Comparison of ENCODE assay signal across 13 mouse cellular contexts in genomic region chr1:181420080-181420536, GRCm38 (mm10).
DNase-seq lines count a peak whose midpoint lies in the region; ATAC-seq and TF ChIP-seq lines count a peak whose summit lies in the region.
"Had no signal": no experiment of that assay in that cellular context is flagged by ENCODE, and none has a peak within 500 bp of the region (broad histone marks: within the 10 kb centered on the region; RNA-seq: fewer than 3 reads in every experiment).

No protein-coding gene starts in this region.

- H3K27me3 ChIP-seq in forebrain, embryonic 13.5 days = no peaks in the 10 kb centered on the region
- H3K27me3 ChIP-seq in forebrain, embryonic 12.5 days = no peaks in the 10 kb centered on the region
- no peaks in the 10 kb centered on the region for H3K27me3 ChIP-seq in midbrain, embryonic 14.5 days (ENCODE audit: control insufficient read depth, insufficient read depth, low read length)
- H3K27me3 ChIP-seq in midbrain, embryonic 15.5 days (replicated peaks) = no peaks in the 10 kb centered on the region
- H3K27me3 ChIP-seq: neural tube, embryonic 12.5 days had no signal

- H3K4me3 ChIP-seq in forebrain, embryonic 13.5 days = no peak overlapping the region
- H3K4me3 ChIP-seq in forebrain, embryonic 12.5 days (replicated peaks) = no peak overlapping the region
- H3K4me3 ChIP-seq in layer of hippocampus, adult 2 months = no peak overlapping the region; the same call in 1 of the 2 replicates
- no peak overlapping the region for H3K4me3 ChIP-seq in midbrain, embryonic 14.5 days (replicated peaks; ENCODE audit: low read depth, low read length)
- no peak overlapping the region for H3K4me3 ChIP-seq in midbrain, embryonic 15.5 days
- H3K4me3 ChIP-seq: neural tube, embryonic 12.5 days had no signal

- peaks cover 39% of the 10 kb centered on the region for H3K4me1 ChIP-seq in forebrain, embryonic 13.5 days
- H3K4me1 ChIP-seq in forebrain, embryonic 12.5 days = peaks cover 18% of the 10 kb centered on the region
- 0 out of 2 replicates have a peak, but pooled peaks cover 13% of the 10 kb centered on the region for H3K4me1 ChIP-seq in midbrain, embryonic 14.5 days (ENCODE audit: control insufficient read depth, insufficient read depth, low read length)
- peaks cover 14% of the 10 kb centered on the region for H3K4me1 ChIP-seq in midbrain, embryonic 15.5 days

- no peaks in the 10 kb centered on the region for H3K36me3 ChIP-seq in forebrain, embryonic 13.5 days (ENCODE audit: poor library complexity, severe bottlenecking)
- no peaks in the 10 kb centered on the region for H3K36me3 ChIP-seq in forebrain, embryonic 12.5 days (replicated peaks)
- H3K36me3 ChIP-seq in midbrain, embryonic 14.5 days (ENCODE audit: control insufficient read depth, insufficient read depth, low read length) = no peaks in the 10 kb centered on the region
- no peaks in the 10 kb centered on the region for H3K36me3 ChIP-seq in midbrain, embryonic 15.5 days (replicated peaks)
- H3K36me3 ChIP-seq: neural tube, embryonic 12.5 days had no signal

- no peak overlapping the region for H3K9ac ChIP-seq in forebrain, embryonic 13.5 days
- H3K9ac ChIP-seq in forebrain, embryonic 12.5 days = no peak overlapping the region
- H3K9ac ChIP-seq in midbrain, embryonic 14.5 days (replicated peaks; ENCODE audit: low read length) = no peak overlapping the region
- no peak overlapping the region for H3K9ac ChIP-seq in midbrain, embryonic 15.5 days
- H3K9ac ChIP-seq: neural tube, embryonic 12.5 days had no signal

- peak; percentile 57 for ATAC-seq in forebrain, embryonic 13.5 days
- no peak for ATAC-seq in forebrain, embryonic 12.5 days (ENCODE audit: low FRiP score)
- no peak for ATAC-seq in midbrain, embryonic 14.5 days (ENCODE audit: low FRiP score, low TSS enrichment)
- ATAC-seq in midbrain, embryonic 15.5 days (replicated peaks) = no peak

- peak; percentile 37 for DNase-seq in layer of hippocampus, adult 9-11 months
- no peak for DNase-seq in layer of hippocampus, adult 2 months (ENCODE audit: low spot score in 2 of 2)
- peak; percentile 50 for DNase-seq in midbrain, embryonic 14.5 days
- DNase-seq in skeletal muscle tissue, adult 2 months (ENCODE audit: low read depth, low spot score) = peak; percentile 25
- DNase-seq in frontal cortex, postnatal 25 days (ENCODE audit: low spot score in 2 of 2) = no peak
- DNase-seq: heart, postnatal 36 days; kidney, adult 2 months; right cerebral cortex, adult 18-20 months; thymus, postnatal 14 days had no signal

- no peak for TF ChIP-seq CTCF in layer of hippocampus, adult 2 months (conservative IDR thresholded peaks at IDR 0.05)

- H3K9me3 ChIP-seq in forebrain, embryonic 13.5 days (replicated peaks) = no peaks in the 10 kb centered on the region
- no peaks in the 10 kb centered on the region for H3K9me3 ChIP-seq in forebrain, embryonic 12.5 days
- no peaks in the 10 kb centered on the region for H3K9me3 ChIP-seq in midbrain, embryonic 14.5 days (ENCODE audit: control insufficient read depth, low read length)
- no peaks in the 10 kb centered on the region for H3K9me3 ChIP-seq in midbrain, embryonic 15.5 days
- H3K9me3 ChIP-seq: neural tube, embryonic 12.5 days had no signal

- WGBS in forebrain, embryonic 13.5 days = 19% methylated on average over 11 of the region's 11 CpGs
- WGBS in forebrain, embryonic 12.5 days = 36% methylated on average over 11 of the region's 11 CpGs
- WGBS in midbrain, embryonic 14.5 days = 21% methylated on average over 11 of the region's 11 CpGs
- 20% methylated on average over 11 of the region's 11 CpGs for WGBS in midbrain, embryonic 15.5 days

- H3K27ac ChIP-seq in forebrain, embryonic 13.5 days = peak overlapping the region; percentile 61
- H3K27ac ChIP-seq in forebrain, embryonic 12.5 days = no peak overlapping the region
- H3K27ac ChIP-seq in layer of hippocampus, adult 2 months = no peak overlapping the region; the same call in 1 of the 2 replicates
- no peak overlapping the region for H3K27ac ChIP-seq in midbrain, embryonic 14.5 days (replicated peaks; ENCODE audit: low read depth, low read length)
- no peak overlapping the region for H3K27ac ChIP-seq in midbrain, embryonic 15.5 days
- H3K27ac ChIP-seq: neural tube, embryonic 12.5 days had no signal

- no peak overlapping the region for H3K4me2 ChIP-seq in forebrain, embryonic 13.5 days
- no peak overlapping the region for H3K4me2 ChIP-seq in forebrain, embryonic 12.5 days
- no peak overlapping the region for H3K4me2 ChIP-seq in midbrain, embryonic 14.5 days (ENCODE audit: low read length)
- no peak overlapping the region for H3K4me2 ChIP-seq in midbrain, embryonic 15.5 days
- H3K4me2 ChIP-seq: neural tube, embryonic 12.5 days had no signal

Comparison
In these comparisons a context has a peak if more than half of its experiments do, and no peak if none do; other contexts are left out.
1. DNase-seq: peak in layer of hippocampus, adult 9-11 months (single experiment), midbrain, embryonic 14.5 days (single experiment) and skeletal muscle tissue, adult 2 months (single experiment); none in layer of hippocampus, adult 2 months (0 of 2) and frontal cortex, postnatal 25 days (0 of 2).